Mouse (Mus musculus) cerebellum, adult 2 months (tissue): ENCODE measurements around the gene Chd3.

Experiments
- CTCF ChIP-seq: fragments of 200-500 bp; IDR thresholded peaks from 2 replicates; pipeline ENCODE4 v1.5.1; 2011; ENCODE audit warnings: low read depth, mild to moderate bottlenecking, control low read depth, low read length, moderate library complexity, borderline replicate concordance; ENCODE audit not compliant: insufficient read depth
- POLR2A ChIP-seq: fragments of 200-500 bp; IDR thresholded peaks from 2 replicates; pipeline ENCODE4 v1.6.1; 2011; ENCODE audit warnings: low read length, control low read depth, borderline replicate concordance; ENCODE audit not compliant: insufficient read depth

GRCm38 (mm10) chr11:69390400-69391034 is 21.3 kb upstream of the Chd3 start:
- TF ChIP-seq CTCF (peak; percentile 64), POLR2A (no peak)
